Mouse (Mus musculus) liver, embryonic 11.5 days (tissue): ENCODE measurements around the gene Ide. TPM values are rescaled to one million over a fixed set of nuclear protein-coding genes. Genes with fewer than 3 reads are reported as not detected.
A peak's percentile ranks its signal among the peaks of the same experiment; 100 is the strongest.

Source experiments
- ATAC-seq: fragments of 200-750 bp; cut with Nextera tagmentation; replicated peaks from 2 replicates; pipeline ENCODE4 v1.8.0; 2017; ENCODE audit warnings: moderate number of reproducible peaks, mild to moderate bottlenecking, moderate TSS enrichment, moderate library complexity; ENCODE audit not compliant: low FRiP score
- DNase-seq: peaks from one replicate; pipeline ENCODE4 v3.0.0-alpha.2; 2017; ENCODE audit warnings: low spot score
- H3K27ac ChIP-seq: fragments of 300-500 bp; sonication (generic); 2 replicates; pipeline ENCODE4 v1.5.1; 2014; ENCODE audit warnings: mild to moderate bottlenecking, low read depth, low read length, control low read depth
- H3K27me3 ChIP-seq: fragments of 300-500 bp; sonication (generic); replicated peaks from 2 replicates; pipeline ENCODE4 v1.6.1; 2014; ENCODE audit warnings: low read length, mixed read lengths; ENCODE audit not compliant: control insufficient read depth, insufficient read depth
- H3K36me3 ChIP-seq: fragments of 300-500 bp; sonication (generic); 2 replicates; pipeline ENCODE4 v1.6.1; 2014; ENCODE audit warnings: mild to moderate bottlenecking, low read length, moderate library complexity, mixed read lengths; ENCODE audit not compliant: control insufficient read depth, insufficient read depth
- H3K4me1 ChIP-seq: fragments of 300-500 bp; sonication (generic); replicated peaks from 2 replicates; pipeline ENCODE4 v1.6.1; 2014; ENCODE audit warnings: low read length, mixed read lengths; ENCODE audit not compliant: control insufficient read depth, insufficient read depth
- H3K4me2 ChIP-seq: fragments of 300-500 bp; sonication (generic); 2 replicates; pipeline ENCODE4 v1.6.1; 2014; ENCODE audit warnings: mild to moderate bottlenecking, control low read depth, moderate library complexity
- H3K4me3 ChIP-seq: fragments of 300-500 bp; sonication (generic); 2 replicates; pipeline ENCODE4 v1.5.1; 2014; ENCODE audit warnings: low read depth, low read length, control low read depth
- H3K9ac ChIP-seq: fragments of 300-500 bp; sonication (generic); 2 replicates; pipeline ENCODE4 v1.6.1; 2014; ENCODE audit warnings: low read depth, low read length, control low read depth
- H3K9me3 ChIP-seq: fragments of 300-500 bp; sonication (generic); 2 replicates; pipeline ENCODE4 v1.6.1; 2016; ENCODE audit warnings: low read length, inconsistent platforms, mixed read lengths; ENCODE audit not compliant: control insufficient read depth
- WGBS: fragments of 180-500 bp; shearing (Covaris S2); extraction: QIAGEN DNeasy Blood & Tissue Kit; methylation state at CpG from one replicate; pipeline ENCODE4 v1.1.7; 2014; 5-methylcytosine and 5-hydroxymethylcytosine counted together
- polyA plus RNA-seq: library from polyadenylated mRNA; unstranded; fragments of >200 nt; fragmentation: Nextera tagmentation; extraction: Ambion mirVana; gene quantifications from 2 replicates; pipeline ENCODE4 v1.2.1, GENCODE M21; 2014

The Ide gene
- polyA plus RNA-seq, 1 experiment from 2014 or later: 64.2 TPM

- H3K4me1 ChIP-seq: no peaks in the 10 kb centered on the region
- no peaks in the 10 kb centered on the region for H3K9me3 ChIP-seq
- WGBS: 90% methylated on average over 9 of the region's 9 CpGs
- H3K9ac ChIP-seq: no peak overlapping the region
- H3K36me3 ChIP-seq: peaks cover 21% of the 10 kb centered on the region
- ATAC-seq: no peak
- H3K4me2 ChIP-seq: no peak overlapping the region
- no peak for DNase-seq
- no peak overlapping the region for H3K4me3 ChIP-seq
- H3K27ac ChIP-seq: no peak overlapping the region
- no peaks in the 10 kb centered on the region for H3K27me3 ChIP-seq
These were observed 62.1 kb downstream of the Ide start for GRCm38 (mm10) chr19:37275555-37275954.

- H3K4me2 ChIP-seq: no peak overlapping the region
- no peaks in the 10 kb centered on the region; the same call in 1 of the 2 replicates for H3K4me1 ChIP-seq
- 0 out of 2 replicates have a peak, but pooled peaks cover 5% of the 10 kb centered on the region for H3K36me3 ChIP-seq
- WGBS: 90% methylated on average over 16 of the region's 16 CpGs
- H3K9me3 ChIP-seq: no peaks in the 10 kb centered on the region
- no peak for DNase-seq
- no peaks in the 10 kb centered on the region for H3K27me3 ChIP-seq
- no peak for ATAC-seq
- H3K4me3 ChIP-seq: no peak overlapping the region
- no peak overlapping the region for H3K9ac ChIP-seq
- H3K27ac ChIP-seq: no peak overlapping the region
These were observed 68.5 kb downstream of the Ide start for GRCm38 (mm10) chr19:37269106-37269505.

- ATAC-seq: peak; percentile 66
- Histone ChIP-seq H3K27ac (no peak overlapping the region), H3K27me3 (no peaks in the 10 kb centered on the region), H3K9me3 (no peaks in the 10 kb centered on the region), H3K9ac (no peak overlapping the region), H3K4me3 (no peak overlapping the region), H3K4me2 (no peak overlapping the region), H3K36me3 (0 out of 2 replicates have a peak, but pooled peaks cover 5% of the 10 kb centered on the region), H3K4me1 (no peaks in the 10 kb centered on the region; the same call in 1 of the 2 replicates)
- peak; percentile 61 for DNase-seq
- 30% methylated on average over 10 of the region's 10 CpGs for WGBS
These were observed 72.1 kb downstream of the Ide start for GRCm38 (mm10) chr19:37265333-37266103.

- 0 out of 2 replicates have a peak, but pooled peaks cover 5% of the 10 kb centered on the region for H3K36me3 ChIP-seq
- WGBS: 72% methylated on average over 23 of the region's 23 CpGs
- H3K4me3 ChIP-seq: no peak overlapping the region
- no peaks in the 10 kb centered on the region for H3K27me3 ChIP-seq
- DNase-seq (no peak), ATAC-seq (no peak)
- no peak overlapping the region for H3K9ac ChIP-seq
- H3K4me1 ChIP-seq: no peaks in the 10 kb centered on the region; the same call in 1 of the 2 replicates
- H3K4me2 ChIP-seq: no peak overlapping the region
- H3K27ac ChIP-seq: peak overlapping the region; percentile 52
- H3K9me3 ChIP-seq: no peaks in the 10 kb centered on the region
These were observed 73.4 kb downstream of the Ide start for GRCm38 (mm10) chr19:37263943-37264897.

- Histone ChIP-seq H3K27me3 (no peaks in the 10 kb centered on the region), H3K4me2 (no peak overlapping the region), H3K9ac (no peak overlapping the region), H3K9me3 (no peaks in the 10 kb centered on the region), H3K36me3 (0 out of 2 replicates have a peak, but pooled peaks cover 2% of the 10 kb centered on the region), H3K4me3 (no peak overlapping the region), H3K27ac (peak overlapping the region; percentile 52), H3K4me1 (no peaks in the 10 kb centered on the region; the same call in 1 of the 2 replicates)
- DNase-seq (no peak), ATAC-seq (no peak)
- WGBS: 50% methylated on average over 8 of the region's 8 CpGs
These were observed 74.1 kb downstream of the Ide start for GRCm38 (mm10) chr19:37263566-37263942.

GRCm38 (mm10) chr19:37262389-37262788 is 75.3 kb downstream of the Ide start:
- Histone ChIP-seq H3K36me3 (no peaks in the 10 kb centered on the region), H3K4me2 (no peak overlapping the region), H3K4me3 (no peak overlapping the region), H3K27ac (no peak overlapping the region), H3K9ac (no peak overlapping the region), H3K4me1 (no peaks in the 10 kb centered on the region; the same call in 1 of the 2 replicates), H3K27me3 (no peaks in the 10 kb centered on the region), H3K9me3 (no peaks in the 10 kb centered on the region)
- 71% methylated on average over 4 of the region's 4 CpGs for WGBS
- no peak for ATAC-seq
- DNase-seq: no peak

GRCm38 (mm10) chr19:37255321-37255720 is 82.3 kb downstream of the Ide start:
- no peaks in the 10 kb centered on the region for H3K36me3 ChIP-seq
- H3K4me2 ChIP-seq: no peak overlapping the region
- 79% methylated on average over 9 of the region's 9 CpGs for WGBS
- H3K4me3 ChIP-seq: no peak overlapping the region
- H3K9ac ChIP-seq: no peak overlapping the region
- H3K27ac ChIP-seq: no peak overlapping the region
- no peaks in the 10 kb centered on the region for H3K9me3 ChIP-seq
- DNase-seq: no peak
- H3K4me1 ChIP-seq: no peaks in the 10 kb centered on the region
- ATAC-seq: no peak
- H3K27me3 ChIP-seq: no peaks in the 10 kb centered on the region

GRCm38 (mm10) chr19:37252104-37252503 is 85.5 kb downstream of the Ide start:
- H3K4me2 ChIP-seq: no peak overlapping the region
- H3K9me3 ChIP-seq: no peaks in the 10 kb centered on the region
- 64% methylated on average over 6 of the region's 6 CpGs for WGBS
- H3K9ac ChIP-seq: no peak overlapping the region
- no peaks in the 10 kb centered on the region for H3K27me3 ChIP-seq
- H3K27ac ChIP-seq: no peak overlapping the region
- no peaks in the 10 kb centered on the region for H3K36me3 ChIP-seq
- no peak for DNase-seq
- H3K4me3 ChIP-seq: no peak overlapping the region
- no peaks in the 10 kb centered on the region for H3K4me1 ChIP-seq
- ATAC-seq: no peak
